Comparison of ENCODE assay signal across 7 mouse cellular contexts in the genomic region with DNA sequence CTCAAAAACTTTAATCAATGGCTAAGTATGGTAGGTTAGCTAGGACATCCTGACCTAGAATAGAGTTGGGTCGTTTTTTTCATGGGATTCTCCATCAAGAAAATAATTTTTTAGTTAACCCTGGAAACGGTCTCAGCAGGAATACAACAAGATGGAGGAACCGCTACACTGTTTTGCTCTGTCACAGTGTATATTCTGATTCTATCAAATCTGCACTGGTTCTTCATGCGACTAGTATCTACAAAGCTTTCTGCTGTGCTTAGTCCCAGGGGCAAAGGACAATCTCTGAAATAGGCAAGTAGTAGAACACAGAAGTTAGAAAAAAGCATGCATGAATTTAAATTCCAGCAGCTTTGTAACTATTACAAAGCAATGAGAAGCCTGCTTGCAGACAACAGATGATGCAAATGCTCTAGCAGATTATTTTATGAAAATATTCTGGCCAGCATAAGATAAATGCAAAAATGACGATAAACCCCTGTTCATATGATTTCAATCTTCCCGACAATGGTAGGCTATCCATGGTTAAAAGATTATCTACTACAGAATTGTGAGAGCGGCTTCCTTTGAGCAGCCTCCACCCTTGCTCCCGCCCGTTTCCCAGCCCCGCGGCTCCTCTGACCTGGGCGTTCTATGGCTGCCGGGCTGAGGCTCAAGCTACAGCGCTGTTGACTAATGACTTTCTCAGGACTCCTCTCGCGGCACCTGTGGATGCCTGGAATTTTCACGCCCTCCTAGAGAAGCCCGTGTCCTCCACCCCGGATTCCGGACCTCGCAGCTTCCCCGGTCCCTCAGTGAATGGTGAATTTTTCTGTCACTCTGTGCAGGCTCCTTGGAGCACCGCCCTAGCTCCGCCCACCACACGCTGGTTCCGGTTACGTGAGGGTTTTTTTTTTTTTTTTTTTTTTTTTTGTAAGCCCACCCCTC. TPM values are rescaled to one million over a fixed set of nuclear protein-coding genes. Genes with fewer than 3 reads are reported as not detected.
A peak's percentile ranks its signal among the peaks of the same experiment; 100 is the strongest.
DNase-seq lines count a peak whose midpoint lies in the region; ATAC-seq lines count a peak whose summit lies in the region.

Gene Zfp40, minus strand, starts transcription at position 800 of the 927 bp plus-strand sequence.

- peak; percentile 100 for ATAC-seq in intestine, embryonic 16.5 days
- ATAC-seq in midbrain, embryonic 11.5 days (ENCODE audit: low FRiP score): peak; percentile 100

- 4% methylated on average over 27 of the region's 27 CpGs for WGBS in intestine, embryonic 16.5 days
- WGBS in midbrain, embryonic 11.5 days: 5% methylated on average over 27 of the region's 27 CpGs

- H3K4me1 ChIP-seq in intestine, embryonic 16.5 days (ENCODE audit: control insufficient read depth, insufficient read depth, low read length): peaks cover 8% of the 10 kb centered on the region; the same call in 1 of the 2 replicates
- peaks cover 4% of the 10 kb centered on the region; the same call in 1 of the 2 replicates for H3K4me1 ChIP-seq in midbrain, embryonic 11.5 days (ENCODE audit: control insufficient read depth, insufficient read depth, low read length)

- H3K9ac ChIP-seq in intestine, embryonic 16.5 days (ENCODE audit: low read depth, low read length): peak within 1 kb of the TSS; percentile 77
- H3K9ac ChIP-seq in midbrain, embryonic 11.5 days (ENCODE audit: low read length): peak within 1 kb of the TSS; percentile 68

- peak within 1 kb of the TSS; percentile 79 for H3K4me2 ChIP-seq in intestine, embryonic 16.5 days (ENCODE audit: low read depth, low read length)
- H3K4me2 ChIP-seq in midbrain, embryonic 11.5 days: peak within 1 kb of the TSS; percentile 53

- H3K9me3 ChIP-seq in intestine, embryonic 16.5 days (ENCODE audit: control insufficient read depth, low read length): no peaks in the 10 kb centered on the region
- H3K9me3 ChIP-seq in midbrain, embryonic 11.5 days (ENCODE audit: control insufficient read depth, low read length): no peaks in the 10 kb centered on the region

- H3K4me3 ChIP-seq in intestine, embryonic 16.5 days (ENCODE audit: low read length): peak within 1 kb of the TSS; percentile 81
- peak within 1 kb of the TSS; percentile 57 for H3K4me3 ChIP-seq in midbrain, embryonic 11.5 days (ENCODE audit: low read depth, low read length)

- H3K36me3 ChIP-seq in intestine, embryonic 16.5 days (ENCODE audit: control insufficient read depth, insufficient read depth, low read length): no peaks in the 10 kb centered on the region
- no peaks in the 10 kb centered on the region for H3K36me3 ChIP-seq in midbrain, embryonic 11.5 days (ENCODE audit: control insufficient read depth, insufficient read depth, low read length)

- DNase-seq in adrenal gland, adult 8-10 months: peak; percentile 88
- DNase-seq in embryo, embryonic 9.5 days (ENCODE audit: extremely low spot score): peak; percentile 85
- DNase-seq in gastrocnemius, postnatal 4 days (ENCODE audit: low spot score in 2 of 2): peak; percentile 76 to 92
- DNase-seq in left cerebral cortex, postnatal 36 days (ENCODE audit: low spot score in 2 of 2): peak; percentile 89 to 91
- peak; percentile 98 for DNase-seq in midbrain, embryonic 11.5 days (ENCODE audit: low spot score, missing footprints)
- peak; percentile 86 for DNase-seq in skeletal muscle tissue, adult 2 months (ENCODE audit: low read depth, low spot score)

- no peaks in the 10 kb centered on the region for H3K27me3 ChIP-seq in intestine, embryonic 16.5 days (replicated peaks; ENCODE audit: control insufficient read depth, insufficient read depth, low read length)
- H3K27me3 ChIP-seq in midbrain, embryonic 11.5 days (ENCODE audit: control insufficient read depth, insufficient read depth, low read length): no peaks in the 10 kb centered on the region

- intact Hi-C loops in left cerebral cortex, postnatal 36 days (cut with DNase I): loop anchor here (5.0 kb wide), 1 partner anchor 355 kb away; no protein-coding TSS in a partner anchor

- H3K27ac ChIP-seq in intestine, embryonic 16.5 days (ENCODE audit: low read length): peak within 1 kb of the TSS; percentile 89
- no peak within 1 kb of the TSS for H3K27ac ChIP-seq in midbrain, embryonic 11.5 days (ENCODE audit: low read depth, low read length)

RNA-seq across cellular contexts. Expression of gene Zfp40, which starts in this region (rescaled TPM):
- 10 to 100 TPM in 2 of 4 experiments, 1 to 10 TPM in 2; 7.6 to 15.3 (median 11.8) TPM for total RNA-seq in adrenal gland, adult 8-10 months (2022)
- 1 to 10 TPM; 5.0 to 7.1 TPM for total RNA-seq in gastrocnemius, postnatal 4 days (2021)
- polyA plus RNA-seq in intestine, embryonic 16.5 days (2015; fragmentation: Nextera tagmentation; extraction: Ambion mirVana): 5.7 and 6.7 TPM in 2 replicates
- total RNA-seq in left cerebral cortex, postnatal 36 days (2021): 10 to 100 TPM; 17.7 to 20.5 TPM
- 19.0 and 23.7 TPM in 2 replicates for polyA plus RNA-seq in midbrain, embryonic 11.5 days (2014; fragmentation: Nextera tagmentation; extraction: Ambion mirVana)
